Mouse (Mus musculus) lung, postnatal 4 days (tissue): ENCODE measurements at regions not wholly inside any gene's neighbourhood (a gene's known extent, or its start where the extent isn't known, plus 50 kb on each side); places are given as distances from the start of the nearest gene placed in this dataset.

Experiments
- DNase-seq, 2 experiments: peaks; one replicate each; pipeline ENCODE4 v3.0.0; 2021

DNA sequence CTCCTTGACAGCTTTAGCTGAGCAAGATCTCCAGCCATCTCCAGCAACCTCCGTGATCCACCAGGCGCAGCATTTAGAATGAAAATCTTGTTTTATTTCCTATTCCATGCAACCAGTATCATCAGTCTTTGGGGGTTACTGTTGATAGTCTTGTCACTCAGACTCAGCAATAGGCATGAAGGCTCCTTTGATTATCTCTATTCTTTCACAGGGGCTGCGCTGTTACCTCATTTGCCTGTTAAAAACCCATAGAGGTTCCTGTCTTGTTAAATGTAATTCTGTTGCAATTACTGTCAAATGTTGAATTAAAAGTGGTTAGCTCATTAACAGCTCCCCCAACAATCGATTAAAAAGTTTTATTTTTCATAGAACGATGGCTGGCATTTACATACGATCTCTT is 502.7 kb downstream of the Olfm4 start:
- no peak for DNase-seq

DNA sequence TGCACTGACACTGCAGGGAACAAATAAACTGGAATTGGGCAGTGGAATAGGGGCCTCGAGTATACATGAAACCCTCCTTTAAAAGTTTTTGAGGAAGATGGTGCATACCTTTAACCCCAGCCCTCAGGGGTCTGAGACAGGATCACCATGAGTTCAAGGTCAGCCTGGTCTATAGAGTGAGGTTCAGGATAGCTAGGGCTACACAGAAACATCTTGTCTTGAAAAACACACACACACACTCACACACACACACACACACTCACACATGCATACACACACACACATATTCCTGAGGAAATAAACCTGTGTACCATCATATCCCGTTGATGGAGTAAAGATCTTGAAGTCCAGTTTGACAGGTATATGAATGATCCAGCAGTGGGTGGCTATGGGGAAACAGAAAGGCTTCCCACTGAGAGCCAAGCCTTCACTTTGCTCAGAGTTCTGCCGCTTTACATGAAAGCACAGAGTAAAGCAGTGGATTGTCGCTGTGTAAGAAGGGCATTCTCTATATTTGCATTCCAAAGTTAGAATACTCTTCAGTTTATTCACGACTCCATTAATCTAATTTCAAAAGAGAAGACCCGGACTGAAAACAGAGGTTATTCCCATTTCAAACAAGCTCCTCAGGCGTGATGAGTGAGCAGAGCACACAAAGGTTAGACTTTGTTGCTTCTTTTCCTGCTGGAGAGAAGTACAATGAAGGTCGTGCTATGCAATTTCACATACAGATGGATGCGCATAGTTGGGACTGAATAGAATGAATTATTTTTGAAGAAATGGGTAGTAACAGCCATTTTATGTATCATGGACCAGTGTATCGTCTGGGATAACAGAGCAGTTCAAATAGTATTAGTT is 508.4 kb downstream of the Olfm4 start:
- no peak for DNase-seq

DNA sequence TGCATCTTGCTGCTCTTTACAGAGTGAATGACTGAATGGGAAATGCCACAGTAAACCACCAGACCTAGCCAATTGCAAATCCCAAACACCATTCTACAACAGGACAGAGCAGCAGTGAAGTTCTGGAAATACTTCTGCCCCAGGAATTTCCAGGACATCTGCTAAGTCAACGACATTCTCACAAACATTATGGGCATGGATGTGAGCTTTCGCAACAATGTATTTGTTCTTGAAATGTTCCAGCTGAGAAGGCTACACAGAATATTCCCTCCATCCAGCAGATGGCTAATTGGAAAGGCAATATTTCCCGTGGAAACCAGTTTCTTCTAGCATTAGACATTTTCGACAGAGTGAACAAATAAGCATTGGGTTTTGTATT is 509.0 kb downstream of the Olfm4 start:
- no peak for DNase-seq

DNA sequence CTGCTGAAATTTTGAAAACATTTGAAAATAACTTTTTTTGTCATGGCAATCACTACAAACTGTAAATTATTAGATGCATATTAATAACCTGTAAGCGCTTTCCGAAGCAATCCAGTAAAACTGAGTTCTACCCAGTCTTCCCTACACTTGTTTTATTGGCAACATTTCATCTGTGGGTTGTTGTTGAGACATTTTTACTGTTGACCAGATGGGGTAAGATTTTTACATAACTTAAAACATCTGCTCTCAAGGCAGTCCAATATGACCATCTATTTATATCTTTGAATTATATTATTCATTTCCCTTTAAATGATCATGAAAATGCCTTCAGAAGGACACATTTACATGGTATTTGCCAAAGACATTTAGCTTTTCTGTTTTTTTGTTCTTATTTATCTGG is 520.5 kb downstream of the Olfm4 start:
- DNase-seq, result no peak

DNA sequence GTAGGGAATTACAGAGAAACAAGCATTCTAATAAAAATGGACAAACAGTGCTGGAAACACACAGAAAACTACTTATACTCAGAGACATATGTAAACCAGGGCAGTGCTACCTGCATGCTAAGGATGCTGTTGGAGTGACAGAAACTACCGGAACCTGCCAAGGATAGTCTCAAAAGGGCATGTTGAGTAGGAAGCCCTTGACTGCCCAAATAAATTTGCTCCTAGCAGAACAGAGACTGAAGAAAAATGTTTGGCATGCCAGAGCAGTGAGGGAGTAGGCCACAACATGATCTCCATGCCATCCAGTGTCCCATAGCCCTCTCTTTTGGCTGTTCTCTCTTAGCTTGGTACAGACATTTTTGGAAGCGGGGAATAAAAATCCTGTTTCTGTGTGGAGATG is 532.7 kb downstream of the Olfm4 start:
- no peak for DNase-seq

DNA sequence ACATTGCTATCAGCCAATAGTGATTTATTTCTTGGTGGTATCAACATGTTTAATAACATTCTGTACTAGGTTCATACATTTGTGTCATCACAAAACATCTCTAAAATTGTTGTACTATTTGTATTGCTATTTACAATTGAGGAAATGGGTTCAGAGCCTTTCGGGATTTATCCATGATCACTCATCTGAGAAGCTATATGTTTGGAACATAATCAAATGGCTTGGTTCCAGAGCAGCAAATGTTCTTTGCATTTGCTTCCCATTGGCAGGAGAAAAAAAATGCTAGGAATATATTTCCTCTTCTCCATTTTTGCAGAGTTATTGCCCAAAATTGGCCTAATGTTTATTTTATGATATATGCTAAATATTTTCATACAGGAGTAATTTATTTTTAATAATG is 537.3 kb downstream of the Olfm4 start:
- DNase-seq, result no peak

DNA sequence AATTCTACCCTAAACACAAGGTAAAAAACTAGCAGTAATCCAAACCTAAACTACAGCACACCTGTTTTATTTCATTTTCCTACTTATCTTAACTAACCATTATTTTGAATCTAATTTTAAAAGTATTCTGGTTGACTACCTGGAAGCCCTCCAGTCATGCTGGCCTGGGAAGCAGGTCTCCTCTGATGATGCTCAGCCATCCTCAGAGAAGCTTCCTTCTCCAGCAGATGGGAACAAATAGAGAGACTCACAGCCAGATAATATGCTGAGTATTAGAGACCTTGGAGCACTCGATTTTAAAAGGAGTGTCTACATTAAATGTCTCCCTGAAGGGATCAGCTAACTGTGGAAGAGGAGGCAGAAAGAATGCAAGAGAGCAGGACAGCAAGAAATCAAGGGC is 537.8 kb downstream of the Olfm4 start:
- DNase-seq, result no peak

DNA sequence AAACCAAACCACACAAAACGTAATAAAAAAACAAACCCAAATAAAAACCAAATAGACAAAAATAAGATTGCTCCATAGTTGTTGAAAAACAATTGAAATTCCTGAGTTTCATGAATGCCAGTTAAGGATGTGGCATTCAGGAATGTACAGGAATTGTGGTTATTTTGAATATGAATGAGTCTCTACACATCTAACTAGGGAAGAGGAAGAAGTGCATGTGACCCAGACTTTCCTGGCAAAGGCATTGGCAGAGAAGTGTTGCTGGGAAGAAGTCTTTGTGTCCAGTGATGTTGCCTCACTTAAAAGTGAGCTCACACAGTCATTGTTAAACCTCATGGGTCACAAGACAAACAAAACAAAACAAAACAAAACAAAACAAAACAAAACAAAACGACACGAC is 538.7 kb downstream of the Olfm4 start:
- DNase-seq, result no peak

DNA sequence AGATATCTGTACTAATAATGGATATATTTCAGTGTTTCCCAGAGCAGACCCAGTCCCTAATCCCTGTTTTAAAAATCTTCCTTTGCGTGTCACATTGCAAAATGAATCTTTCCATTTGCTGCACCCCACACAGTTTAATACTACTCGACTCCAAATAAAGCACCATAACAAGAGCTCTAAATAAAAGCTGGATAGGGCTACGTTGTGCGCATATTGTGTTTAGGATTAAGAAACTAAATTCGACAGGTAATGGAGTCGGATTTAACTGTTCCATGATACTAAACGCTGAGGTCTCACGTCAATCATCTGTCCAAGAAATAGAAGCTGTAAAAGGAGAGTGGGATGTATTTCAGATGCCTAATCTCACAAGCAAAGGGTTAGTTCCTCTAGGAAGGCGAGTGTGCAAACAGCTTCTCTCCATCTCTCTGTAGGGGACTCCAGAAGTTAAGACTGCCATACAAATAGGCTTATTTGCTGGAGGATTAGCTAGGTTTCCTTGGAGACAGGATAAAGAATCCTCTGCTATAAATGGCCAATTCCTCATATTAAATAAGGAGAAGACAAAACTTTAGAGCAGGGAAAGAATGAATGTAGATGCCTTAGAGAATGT is 544.6 kb downstream of the Olfm4 start:
- DNase-seq, result no peak

DNA sequence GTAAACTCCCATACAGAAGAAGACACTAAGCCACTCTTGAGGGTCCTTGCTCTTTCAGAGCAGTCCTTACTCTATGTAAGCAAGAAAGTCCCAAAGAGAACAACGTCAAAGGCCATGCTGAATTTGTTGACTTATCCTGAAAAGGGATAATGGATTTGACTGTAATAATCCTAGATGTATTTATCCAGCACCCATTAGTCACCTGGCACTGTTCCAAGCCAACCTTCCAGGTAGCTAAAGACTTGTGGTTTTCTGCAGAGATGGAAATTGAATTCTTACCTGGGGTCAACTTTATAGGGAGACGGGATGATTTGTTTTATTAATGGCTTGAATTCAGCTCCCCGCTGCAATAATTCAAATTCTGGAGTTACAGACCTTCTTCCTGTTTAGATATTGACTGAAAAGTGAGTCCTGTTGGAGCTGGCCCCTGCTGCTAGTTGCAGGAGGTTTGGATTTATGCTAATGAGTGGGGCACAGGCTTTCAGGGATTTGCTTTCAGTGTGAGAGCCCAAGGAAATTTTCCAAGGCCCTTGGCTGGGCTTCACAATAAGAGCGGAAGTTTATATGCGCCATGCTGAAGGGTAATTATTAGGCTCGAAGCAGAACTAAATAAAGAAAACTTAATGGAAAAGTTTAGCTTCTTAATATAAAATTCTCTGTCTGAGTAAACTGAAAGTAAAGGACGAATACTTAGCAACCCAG is 552.3 kb downstream of the Olfm4 start:
- no peak for DNase-seq

DNA sequence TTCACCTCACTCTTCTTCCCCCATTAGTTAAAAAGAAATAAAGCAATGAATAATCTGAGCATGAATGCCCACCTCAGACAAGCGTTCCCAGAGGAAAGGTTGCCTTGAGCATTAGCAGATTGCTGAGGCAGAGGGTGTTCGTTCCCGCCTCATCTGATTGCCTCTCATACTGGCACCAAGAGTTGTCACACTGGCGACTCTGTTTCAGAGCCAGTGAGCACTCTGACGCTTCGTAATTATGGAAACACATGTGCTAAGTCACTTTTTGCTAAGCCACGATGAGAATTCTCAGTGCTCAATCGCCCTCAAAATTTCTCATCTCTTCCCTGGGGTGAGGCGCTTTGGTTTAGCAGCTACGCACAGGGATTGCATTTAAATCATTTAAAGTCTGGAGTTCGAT is 576.1 kb downstream of the Olfm4 start:
- no peak for DNase-seq
